Mouse (Mus musculus): ENCODE measurements at regions not wholly inside any gene's neighbourhood (a gene's known extent, or its start where the extent isn't known, plus 50 kb on each side); places are given as distances from the start of the nearest gene placed in this dataset.

DNA sequence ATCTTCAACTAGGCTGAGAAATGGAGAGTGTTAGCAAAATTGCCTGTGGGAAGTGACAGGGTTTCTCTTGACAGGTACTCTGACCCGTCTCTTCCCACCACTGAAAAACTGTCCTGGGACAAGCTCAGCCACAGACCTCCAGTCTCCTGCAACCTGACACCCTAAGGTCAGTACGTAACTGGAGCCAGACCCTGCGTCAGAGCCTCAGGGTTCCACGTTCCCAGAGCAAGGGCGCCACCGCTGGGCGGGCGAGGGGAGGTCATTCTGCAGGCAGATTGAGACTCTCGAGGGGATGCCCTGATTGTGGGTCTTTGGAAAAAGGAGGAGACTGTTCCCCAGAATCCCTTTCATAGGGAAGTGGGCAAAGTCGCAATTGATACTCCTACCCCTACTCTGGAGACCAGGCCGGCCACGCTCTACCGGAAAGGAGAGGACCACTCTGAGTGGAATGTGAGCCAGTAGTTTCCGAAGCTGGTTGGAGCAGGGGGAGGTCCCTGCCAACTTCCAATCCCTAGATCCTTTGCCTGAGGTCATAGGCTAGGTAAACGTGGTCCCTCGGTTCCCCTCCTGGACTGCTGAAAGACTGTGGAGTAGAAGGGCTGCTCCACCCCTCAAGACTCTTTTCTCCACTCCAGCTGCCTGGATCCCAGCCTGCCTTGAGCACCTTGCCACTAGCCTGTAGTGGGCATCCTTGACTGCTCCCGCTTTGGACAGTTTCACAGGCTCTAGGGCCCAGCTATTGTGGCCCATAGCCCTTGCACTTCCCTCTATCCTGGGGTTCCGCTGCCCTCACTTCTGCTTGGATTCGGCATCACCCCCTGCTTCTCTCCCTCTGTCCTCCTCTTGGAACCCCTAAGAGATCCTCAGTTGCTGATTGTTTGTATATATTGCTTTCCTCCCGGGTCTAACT is 61.0 kb upstream of the Lpcat1 start:
- DNase-seq (ENCODE audit: low spot score), result no peak

DNA sequence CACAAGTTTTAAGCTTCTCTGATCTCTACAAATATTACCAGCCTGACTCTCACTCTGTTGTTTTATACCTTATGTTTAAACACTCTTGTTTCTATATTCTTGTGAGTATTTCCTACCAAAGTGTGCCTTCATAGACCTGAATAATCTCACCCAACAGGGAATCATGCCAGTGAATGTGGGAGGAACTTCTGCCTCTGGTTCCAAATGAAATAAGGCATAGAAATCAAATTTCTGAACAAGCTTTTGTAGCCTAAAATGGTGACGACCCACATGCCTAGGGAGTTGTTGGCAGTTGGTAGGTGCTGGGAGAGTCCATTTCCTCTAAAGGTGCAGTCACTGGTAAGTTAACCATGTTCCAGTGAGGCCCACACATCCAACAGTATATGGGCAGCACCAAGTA is 66.1 kb upstream of the Lpcat1 start:
- DNase-seq (ENCODE audit: low spot score), result no peak

DNA sequence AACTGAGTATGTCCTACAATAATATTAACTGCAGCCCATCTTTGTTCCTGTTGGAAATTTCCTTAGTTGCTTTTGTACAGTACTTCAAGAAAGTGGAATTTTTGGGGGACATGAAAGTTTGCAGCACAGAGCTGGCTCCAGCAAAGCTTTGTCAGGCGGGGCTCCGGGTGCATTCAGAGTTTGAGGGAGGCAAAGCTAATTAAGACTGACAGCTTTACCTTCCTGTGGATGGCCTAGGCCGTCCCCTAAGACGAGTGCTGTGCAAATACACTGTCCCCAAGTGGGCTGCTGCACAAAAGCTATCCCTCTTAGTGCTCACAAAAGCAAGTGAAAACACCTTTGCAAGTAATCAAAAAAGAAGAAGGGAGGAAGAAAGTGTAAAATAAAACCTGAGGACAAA is 68.7 kb upstream of the Ndufs6 start:
- DNase-seq (ENCODE audit: low spot score), result no peak

DNA sequence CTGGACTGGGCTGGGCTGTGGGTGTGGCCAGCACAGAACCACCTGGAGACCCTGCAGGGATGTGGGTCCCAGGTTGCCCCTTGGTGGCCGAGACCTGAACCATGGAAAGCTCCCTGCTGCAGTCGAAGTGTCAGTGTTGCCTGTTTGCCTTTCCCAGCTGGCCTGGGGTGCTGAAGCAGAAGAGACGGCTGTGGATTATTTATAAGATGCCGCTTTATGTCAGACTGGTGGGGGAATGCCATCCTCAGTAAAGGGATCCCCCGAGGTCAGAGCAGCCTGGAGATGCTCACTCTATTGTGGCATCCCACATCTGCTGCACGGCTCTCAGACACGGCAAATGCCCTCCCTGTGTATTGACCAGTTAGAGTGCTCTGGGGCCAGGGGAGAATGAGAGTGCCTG is 67.5 kb upstream of the Ndufs6 start:
- no peak for DNase-seq (ENCODE audit: low spot score)

DNA sequence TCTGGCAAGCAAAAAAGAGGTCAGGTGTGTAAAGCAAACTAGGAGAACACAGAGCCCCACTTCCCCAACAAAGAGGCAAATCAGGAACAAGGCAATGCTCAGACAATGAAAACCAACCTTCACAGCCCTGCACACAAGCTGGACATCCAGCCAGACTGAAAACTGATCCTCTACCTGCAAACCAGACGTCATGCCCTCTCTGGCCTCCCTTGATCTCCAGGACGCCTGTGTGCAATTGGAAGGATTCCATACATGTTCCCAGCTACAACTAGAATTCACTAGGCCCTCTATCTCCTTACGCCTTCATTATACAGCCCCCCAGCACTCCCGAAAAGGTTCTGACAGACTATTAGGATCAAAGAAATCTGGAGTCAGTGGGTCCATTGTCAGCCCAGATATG is 60.7 kb upstream of the Ndufs6 start:
- no peak for DNase-seq (ENCODE audit: low spot score)

DNA sequence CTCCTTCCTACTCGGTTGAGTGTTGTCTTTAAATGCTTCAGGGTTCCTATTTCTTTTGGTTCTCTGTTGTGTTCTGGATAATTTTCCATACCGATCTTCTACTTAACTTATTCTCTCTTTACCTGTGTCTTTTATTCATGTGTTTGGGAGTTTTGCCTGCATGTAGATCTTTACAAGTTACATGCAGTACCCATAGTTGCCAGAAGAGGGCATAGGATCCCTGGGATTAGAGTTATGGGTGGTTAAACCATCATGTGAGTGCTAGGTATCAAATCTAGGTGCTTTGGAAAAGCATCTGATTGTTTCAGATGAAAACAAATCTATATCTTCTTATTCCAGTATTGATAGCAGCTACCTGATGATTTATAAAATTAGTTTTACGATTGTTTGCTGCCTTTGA is 55.2 kb upstream of the Ndufs6 start:
- peak; percentile 10 for DNase-seq (ENCODE audit: low spot score)
